Mouse (Mus musculus): ENCODE measurements around the gene Fzr1.

DNA sequence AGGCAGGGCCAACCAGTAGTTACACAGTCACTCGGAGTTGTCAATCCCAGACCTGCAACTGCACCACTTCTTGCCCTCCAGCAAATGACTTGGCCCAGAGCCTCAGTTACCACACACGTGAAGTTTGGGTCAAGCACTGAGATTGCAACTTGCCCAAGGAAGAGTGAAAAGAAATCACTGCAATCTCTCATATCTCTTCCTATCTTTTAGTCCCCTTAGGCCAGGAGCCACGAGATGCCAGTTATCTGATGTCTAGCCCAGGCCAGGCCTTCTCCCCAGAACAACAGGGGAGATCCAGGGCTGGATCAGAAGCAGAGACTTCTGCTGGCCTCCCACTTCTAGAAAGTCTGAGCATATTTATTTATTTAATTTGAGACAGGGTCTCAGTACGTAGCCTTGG, 22.8 kb downstream of the Fzr1 start:
- no peak for TF ChIP-seq CTCF (IDR thresholded peaks at IDR 0.05; ENCODE audit: low read depth)
- TF ChIP-seq EP300 (optimal IDR thresholded peaks at IDR 0.05) = no peak

Measured in stomach, postnatal 0 days (tissue).